Mouse (Mus musculus) liver, postnatal 0 days (tissue): ENCODE measurements around the gene Clpx. TPM values are rescaled to one million over a fixed set of nuclear protein-coding genes. Genes with fewer than 3 reads are reported as not detected.

Source experiments
- ATAC-seq: fragments of 200-750 bp; cut with Nextera tagmentation; 2 replicates; pipeline ENCODE4 v1.8.0; 2017; ENCODE audit warnings: mild to moderate bottlenecking, moderate library complexity
- DNase-seq: peaks from one replicate; pipeline ENCODE4 v3.0.0-alpha.2; 2016
- H3K27ac ChIP-seq: fragments of 300-500 bp; sonication (generic); 2 replicates; pipeline ENCODE4 v1.5.1; 2014; ENCODE audit warnings: antibody characterized with exemption, moderate library complexity, mild to moderate bottlenecking, low read depth
- H3K27me3 ChIP-seq: fragments of 300-500 bp; sonication (generic); 2 replicates; pipeline ENCODE4 v1.6.1; 2014; ENCODE audit warnings: low read length, control low read depth, mixed read lengths; ENCODE audit not compliant: insufficient read depth
- H3K36me3 ChIP-seq: fragments of 300-500 bp; sonication (generic); replicated peaks from 2 replicates; pipeline ENCODE4 v1.6.1; 2014; ENCODE audit warnings: mild to moderate bottlenecking, control low read depth, low read length, moderate library complexity, mixed read lengths; ENCODE audit not compliant: insufficient read depth
- H3K4me1 ChIP-seq: fragments of 300-500 bp; sonication (generic); 2 replicates; pipeline ENCODE4 v1.6.1; 2014; ENCODE audit warnings: antibody characterized with exemption, mild to moderate bottlenecking, control low read depth; ENCODE audit not compliant: insufficient read depth
- H3K4me2 ChIP-seq: fragments of 300-500 bp; sonication (generic); 2 replicates; pipeline ENCODE4 v1.6.1; 2014; ENCODE audit warnings: low read depth, mild to moderate bottlenecking, low read length, moderate library complexity, mixed read lengths
- H3K4me3 ChIP-seq: fragments of 300-500 bp; sonication (generic); 2 replicates; pipeline ENCODE4 v1.5.1; 2014; ENCODE audit warnings: low read depth, low read length
- H3K9ac ChIP-seq: fragments of 300-500 bp; sonication (generic); replicated peaks from 2 replicates; pipeline ENCODE4 v1.6.1; 2014; ENCODE audit warnings: mild to moderate bottlenecking, moderate library complexity
- H3K9me3 ChIP-seq: fragments of 300-500 bp; sonication (generic); 2 replicates; pipeline ENCODE4 v1.6.1; 2016; ENCODE audit warnings: mild to moderate bottlenecking, control low read depth, low read length, mixed read lengths
- CTCF ChIP-seq: sonication (generic); IDR thresholded peaks from 2 replicates; pipeline ENCODE4 v1.5.1; 2016; ENCODE audit warnings: antibody characterized with exemption, low read depth
- EP300 ChIP-seq: IDR thresholded peaks from 2 replicates; pipeline ENCODE4 v1.6.1; 2016; ENCODE audit warnings: antibody characterized with exemption, low read depth, mild to moderate bottlenecking
- WGBS: fragments of 180-500 bp; shearing (Covaris S2); extraction: QIAGEN DNeasy Blood & Tissue Kit; methylation state at CpG from one replicate; pipeline ENCODE4 v1.1.7; 2014; ENCODE audit not compliant: insufficient replicate concordance; 5-methylcytosine and 5-hydroxymethylcytosine counted together
- polyA plus RNA-seq: library from polyadenylated mRNA; unstranded; fragments of >200 nt; fragmentation: Nextera tagmentation; extraction: Ambion mirVana; gene quantifications from 2 replicates; pipeline ENCODE4 v1.2.1, GENCODE M21; 2015

Clpx gene
- polyA plus RNA-seq, 1 experiment from 2014 or later = 109 TPM

- Histone ChIP-seq H3K4me1 (peaks cover 20% of the 10 kb centered on the region), H3K27me3 (no peaks in the 10 kb centered on the region), H3K36me3 (no peaks in the 10 kb centered on the region), H3K27ac (peak overlapping the region; percentile 98), H3K9ac (peak overlapping the region; percentile 92), H3K4me3 (peak overlapping the region; percentile 91), H3K9me3 (no peaks in the 10 kb centered on the region), H3K4me2 (peak overlapping the region; percentile 83)
- DNase-seq (no peak), ATAC-seq (0 out of 2 replicates have a peak, but pooled peaks have one; percentile 2)
- TF ChIP-seq EP300 (no peak), CTCF (no peak)
- WGBS = 31% methylated on average over 8 of the region's 8 CpGs
These were observed 53.2 kb downstream of the Clpx start for GRCm38 (mm10) chr9:65347112-65347850.

DNA sequence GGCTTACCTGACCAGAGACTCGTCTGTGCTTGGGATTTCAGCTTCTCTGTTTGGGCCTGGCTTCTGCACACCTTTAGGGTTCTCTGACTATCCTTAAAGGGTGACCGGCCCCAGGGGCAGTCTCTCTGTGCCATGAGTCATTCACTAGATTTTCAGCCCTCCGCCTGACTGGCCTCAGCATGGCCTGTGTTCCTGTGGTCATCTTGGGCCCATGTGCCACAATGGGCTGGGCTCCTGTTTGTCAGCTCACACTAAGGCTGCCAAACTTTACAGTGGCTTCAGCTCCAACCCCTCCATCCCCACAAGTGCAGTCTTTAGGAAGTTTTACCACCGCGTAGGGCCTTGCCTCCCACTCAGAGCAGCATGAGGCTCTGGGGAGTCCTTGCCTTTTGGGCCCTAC is 59.2 kb downstream of the Clpx start:
- H3K4me2 ChIP-seq = no peak overlapping the region
- 85% methylated on average over 5 of the region's 5 CpGs for WGBS
- no peak overlapping the region; the same call in 1 of the 2 replicates for H3K9ac ChIP-seq
- ATAC-seq = no peak
- no peak overlapping the region for H3K27ac ChIP-seq
- H3K4me3 ChIP-seq = no peak overlapping the region
- peaks cover 9% of the 10 kb centered on the region for H3K4me1 ChIP-seq
- H3K36me3 ChIP-seq = peaks cover 38% of the 10 kb centered on the region
- TF ChIP-seq CTCF = no peak
- TF ChIP-seq EP300 = no peak
- no peak for DNase-seq
- H3K9me3 ChIP-seq = no peaks in the 10 kb centered on the region
- H3K27me3 ChIP-seq = no peaks in the 10 kb centered on the region

DNA sequence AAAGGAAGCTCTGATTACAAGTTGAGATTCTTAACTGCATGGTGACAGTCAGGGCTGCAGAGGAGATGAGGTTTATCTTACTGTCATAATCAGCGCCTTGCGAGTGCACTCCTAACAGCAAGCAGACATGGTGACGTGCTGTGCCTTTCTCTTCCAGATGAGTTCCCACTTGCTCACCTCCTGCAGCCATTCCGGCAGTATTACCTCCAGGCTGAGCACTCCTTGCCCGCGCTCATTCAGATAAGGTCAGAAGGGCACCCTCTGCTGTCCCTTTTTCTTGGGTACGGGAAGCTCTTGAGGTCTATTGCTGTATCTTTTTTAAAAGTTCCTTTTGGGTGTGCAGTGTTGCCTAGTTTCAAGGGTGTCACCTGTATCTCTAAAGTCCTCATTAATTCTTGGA is 62.5 kb downstream of the Clpx start:
- Histone ChIP-seq H3K4me2 (no peak overlapping the region), H3K9me3 (no peaks in the 10 kb centered on the region), H3K27me3 (no peaks in the 10 kb centered on the region), H3K36me3 (peaks cover 64% of the 10 kb centered on the region), H3K9ac (no peak overlapping the region), H3K4me1 (no peaks in the 10 kb centered on the region), H3K4me3 (no peak overlapping the region), H3K27ac (no peak overlapping the region)
- TF ChIP-seq CTCF (no peak), EP300 (no peak)
- whole genome bisulfite sequencing = 87% methylated on average over 7 of the region's 7 CpGs
- DNase-seq = no peak
- ATAC-seq = no peak

DNA sequence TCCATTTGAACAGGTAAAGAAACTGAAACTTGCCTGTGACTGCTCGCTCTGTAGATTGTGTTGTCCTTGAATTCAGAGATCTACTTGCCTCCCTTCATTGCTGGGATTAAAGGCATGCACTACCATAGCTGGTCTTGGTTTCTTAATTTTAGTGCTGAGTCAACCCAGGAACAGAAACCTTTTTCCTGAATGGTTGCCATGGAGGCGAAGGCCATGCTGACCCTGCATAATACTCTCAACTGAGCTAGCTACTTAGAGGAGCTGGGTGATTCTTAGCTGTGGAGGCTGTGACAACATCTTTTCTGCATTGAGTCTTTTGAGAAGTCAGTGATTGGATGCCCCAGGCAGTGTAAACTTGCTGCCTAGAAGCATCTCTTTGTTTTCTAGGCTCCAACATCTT is 62.9 kb downstream of the Clpx start:
- Histone ChIP-seq H3K4me1 (no peaks in the 10 kb centered on the region), H3K27me3 (no peaks in the 10 kb centered on the region), H3K4me3 (no peak overlapping the region), H3K9ac (no peak overlapping the region), H3K9me3 (no peaks in the 10 kb centered on the region), H3K27ac (no peak overlapping the region), H3K4me2 (no peak overlapping the region), H3K36me3 (peaks cover 65% of the 10 kb centered on the region)
- TF ChIP-seq CTCF (no peak), EP300 (no peak)
- no peak for DNase-seq
- ATAC-seq = no peak
- WGBS = 83% methylated on average over 2 of the region's 2 CpGs

- no peaks in the 10 kb centered on the region for H3K27me3 ChIP-seq
- H3K9me3 ChIP-seq = no peaks in the 10 kb centered on the region
- H3K36me3 ChIP-seq = peaks cover 65% of the 10 kb centered on the region
- H3K4me3 ChIP-seq = no peak overlapping the region
- DNase-seq (no peak), ATAC-seq (peak; percentile 56)
- TF ChIP-seq EP300 (no peak), CTCF (no peak)
- no peak overlapping the region for H3K9ac ChIP-seq
- H3K27ac ChIP-seq = no peak overlapping the region
- WGBS = 72% methylated on average over 1 of the region's 1 CpGs
- H3K4me1 ChIP-seq = no peaks in the 10 kb centered on the region
- H3K4me2 ChIP-seq = no peak overlapping the region
These were observed 65.0 kb downstream of the Clpx start for GRCm38 (mm10) chr9:65358956-65359480.

DNA sequence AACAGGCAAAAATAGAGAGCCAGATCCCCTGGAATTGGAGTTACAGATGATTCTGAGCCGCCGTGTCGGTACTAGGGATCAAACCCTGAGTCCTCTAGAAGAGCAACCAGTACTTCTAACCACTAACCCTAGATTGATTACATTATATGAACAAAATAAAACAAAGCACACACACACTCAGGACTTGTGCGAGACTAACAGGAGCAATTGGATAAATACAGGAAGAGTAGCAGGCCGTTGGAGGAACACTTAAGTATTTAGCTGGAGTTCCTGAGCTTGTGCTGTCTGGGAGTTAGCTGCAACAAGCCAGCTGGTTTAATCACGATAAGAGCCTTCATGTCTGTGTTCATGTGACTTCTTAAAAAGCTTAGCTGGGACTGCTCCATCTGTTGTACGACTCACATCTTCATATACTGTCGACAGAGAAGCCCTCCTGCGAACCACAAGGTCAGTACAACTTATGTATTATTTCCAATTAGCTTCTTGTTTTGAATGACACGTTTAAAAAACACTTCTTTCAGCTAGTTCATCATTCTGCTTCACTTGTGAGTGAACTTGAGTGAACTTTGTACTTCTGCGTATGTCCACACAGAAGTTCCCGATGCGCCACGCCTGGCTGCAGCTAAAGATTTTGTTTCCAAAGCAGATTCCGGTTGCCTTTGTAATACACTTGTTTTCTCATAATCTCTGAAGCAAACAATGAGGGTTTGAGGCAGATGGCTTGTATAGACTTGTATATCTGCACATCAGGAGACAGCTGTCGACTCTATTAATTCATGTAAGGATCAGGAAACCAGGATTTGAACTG is 66.8 kb downstream of the Clpx start, which contains the start of gene Ubap1l:
Ubap1l (plus strand) TSS at position 401 of the 808 bp plus-strand sequence.
- no peak within 1 kb of the TSS for H3K9ac ChIP-seq
- ATAC-seq = 0 out of 2 replicates have a peak, but pooled peaks have one; percentile 17
- H3K4me2 ChIP-seq = no peak within 1 kb of the TSS
- H3K36me3 ChIP-seq = peaks cover 51% of the 10 kb centered on the region
- no peaks in the 10 kb centered on the region for H3K9me3 ChIP-seq
- DNase-seq = no peak
- no peaks in the 10 kb centered on the region for H3K4me1 ChIP-seq
- H3K27me3 ChIP-seq = no peaks in the 10 kb centered on the region
- TF ChIP-seq EP300 = no peak
- no peak for TF ChIP-seq CTCF
- H3K27ac ChIP-seq = peak within 1 kb of the TSS; percentile 44; the same call in 1 of the 2 replicates
- WGBS = 78% methylated on average over 16 of the region's 16 CpGs
- no peak within 1 kb of the TSS for H3K4me3 ChIP-seq
